ENCODE assay signal across 8 mouse cellular contexts in genomic region chr19:4163543-4163887, GRCm38 (mm10). TPM values are rescaled to one million over a fixed set of nuclear protein-coding genes. Genes with fewer than 3 reads are reported as not detected.
DNase-seq lines count a peak whose midpoint lies in the region; ATAC-seq and TF ChIP-seq lines count a peak whose summit lies in the region.

No protein-coding gene starts in this region.

- TF ChIP-seq POLR2A in liver, adult 2 months (IDR thresholded peaks at IDR 0.05; ENCODE audit: extremely low read depth, insufficient read depth, low read length) = no peak

- H3K79me2 ChIP-seq in liver, adult 2 months (ENCODE audit: control insufficient read depth, insufficient read depth, low read length) = no peaks in the 10 kb centered on the region; the same call in 1 of the 2 replicates

- peak overlapping the region; percentile 36 for H3K9ac ChIP-seq in liver, adult 2 months (ENCODE audit: low read depth, low read length)
- peak overlapping the region; percentile 89 for H3K9ac ChIP-seq in embryonic facial prominence, embryonic 14.5 days (ENCODE audit: low read depth, low read length)
- no peak overlapping the region; the same call in 1 of the 2 replicates for H3K9ac ChIP-seq in intestine, postnatal 0 days (ENCODE audit: low read depth, low read length)
- H3K9ac ChIP-seq in neural tube, embryonic 13.5 days = peak overlapping the region; percentile 93

- H3K9me3 ChIP-seq in embryonic facial prominence, embryonic 14.5 days (ENCODE audit: control insufficient read depth, low read length) = no peaks in the 10 kb centered on the region
- H3K9me3 ChIP-seq in intestine, postnatal 0 days (ENCODE audit: control insufficient read depth) = no peaks in the 10 kb centered on the region
- H3K9me3 ChIP-seq in neural tube, embryonic 13.5 days = no peaks in the 10 kb centered on the region

- WGBS in liver, adult 2 months = 41% methylated on average over 4 of the region's 4 CpGs
- WGBS in embryonic facial prominence, embryonic 14.5 days = 33% methylated on average over 4 of the region's 4 CpGs
- 31% methylated on average over 4 of the region's 4 CpGs for WGBS in intestine, postnatal 0 days
- 42% methylated on average over 4 of the region's 4 CpGs for WGBS in neural tube, embryonic 13.5 days

- ATAC-seq in embryonic facial prominence, embryonic 14.5 days (ENCODE audit: low read depth) = no peak
- no peak for ATAC-seq in intestine, postnatal 0 days
- no peak; the same call in 1 of the 2 replicates for ATAC-seq in neural tube, embryonic 13.5 days (ENCODE audit: low read depth)

- H3K4me1 ChIP-seq in liver, adult 2 months (ENCODE audit: control insufficient read depth, insufficient read depth, low read length) = peaks cover 3% of the 10 kb centered on the region; the same call in 1 of the 2 replicates
- H3K4me1 ChIP-seq in embryonic facial prominence, embryonic 14.5 days (ENCODE audit: control insufficient read depth, insufficient read depth, low read length) = peaks cover 10% of the 10 kb centered on the region; the same call in 1 of the 2 replicates
- H3K4me1 ChIP-seq in intestine, postnatal 0 days (replicated peaks; ENCODE audit: control insufficient read depth, insufficient read depth, low read length) = peaks cover 4% of the 10 kb centered on the region; the same call in 1 of the 2 replicates
- H3K4me1 ChIP-seq in neural tube, embryonic 13.5 days (replicated peaks) = peaks cover 21% of the 10 kb centered on the region

- intact Hi-C loops in left cerebral cortex, postnatal 10 days (cut with DNase I) = no loop called here

- peak overlapping the region; percentile 60 for H3K4me3 ChIP-seq in liver, adult 2 months (ENCODE audit: insufficient read depth, low read depth, low read length)
- H3K4me3 ChIP-seq in embryonic facial prominence, embryonic 14.5 days (ENCODE audit: low read depth, low read length) = peak overlapping the region; percentile 82
- peak overlapping the region; percentile 80 for H3K4me3 ChIP-seq in intestine, postnatal 0 days (ENCODE audit: low read depth, low read length)
- peak overlapping the region; percentile 71 for H3K4me3 ChIP-seq in neural tube, embryonic 13.5 days

- peak overlapping the region; percentile 95 for H3K4me2 ChIP-seq in embryonic facial prominence, embryonic 14.5 days (ENCODE audit: low read depth, low read length)
- peak overlapping the region; percentile 90 for H3K4me2 ChIP-seq in intestine, postnatal 0 days (replicated peaks; ENCODE audit: low read depth)
- peak overlapping the region; percentile 97 for H3K4me2 ChIP-seq in neural tube, embryonic 13.5 days

- H3K36me3 ChIP-seq in liver, adult 2 months (ENCODE audit: control insufficient read depth, insufficient read depth, low read length) = peaks cover 8% of the 10 kb centered on the region; the same call in 1 of the 2 replicates
- peaks cover 31% of the 10 kb centered on the region for H3K36me3 ChIP-seq in embryonic facial prominence, embryonic 14.5 days (ENCODE audit: control insufficient read depth, insufficient read depth, low read length)
- peaks cover 27% of the 10 kb centered on the region for H3K36me3 ChIP-seq in intestine, postnatal 0 days (ENCODE audit: control insufficient read depth, insufficient read depth)
- peaks cover 32% of the 10 kb centered on the region for H3K36me3 ChIP-seq in neural tube, embryonic 13.5 days

- no peak overlapping the region; the same call in 1 of the 2 replicates for H3K27ac ChIP-seq in liver, adult 2 months (replicated peaks; ENCODE audit: insufficient read depth, low read depth, low read length)
- peak overlapping the region; percentile 67 for H3K27ac ChIP-seq in embryonic facial prominence, embryonic 14.5 days (replicated peaks; ENCODE audit: low read depth, low read length)
- H3K27ac ChIP-seq in intestine, postnatal 0 days (ENCODE audit: low read depth, low read length) = no peak overlapping the region
- H3K27ac ChIP-seq in neural tube, embryonic 13.5 days (replicated peaks) = peak overlapping the region; percentile 85

- H3K27me3 ChIP-seq in liver, adult 2 months (ENCODE audit: control insufficient read depth, insufficient read depth, low read length) = no peaks in the 10 kb centered on the region
- H3K27me3 ChIP-seq in embryonic facial prominence, embryonic 14.5 days (replicated peaks; ENCODE audit: control insufficient read depth, insufficient read depth, low read length) = no peaks in the 10 kb centered on the region
- no peaks in the 10 kb centered on the region for H3K27me3 ChIP-seq in intestine, postnatal 0 days (replicated peaks; ENCODE audit: control insufficient read depth, insufficient read depth, low read length)
- no peaks in the 10 kb centered on the region for H3K27me3 ChIP-seq in neural tube, embryonic 13.5 days

- TF ChIP-seq CTCF in liver, adult 2 months (IDR thresholded peaks at IDR 0.05; ENCODE audit: low read depth, low read length) = no peak
- no peak for TF ChIP-seq CTCF in intestine, postnatal 0 days (IDR thresholded peaks at IDR 0.05; ENCODE audit: low read depth)

- DNase-seq in liver, adult 2 months (ENCODE audit: extremely low read depth, low read depth, low spot score) = no peak
- no peak for DNase-seq in liver
- no peak for DNase-seq in embryonic facial prominence, embryonic 14.5 days (ENCODE audit: low spot score)
- no peak for DNase-seq in cerebellum, adult 9-10 months
- no peak for DNase-seq in left cerebral cortex, postnatal 10 days (ENCODE audit: extremely low spot score in 1 of 2, low spot score in 2 of 2)
- DNase-seq in thymus, postnatal 4 days = no peak

RNA-seq across cellular contexts. Expression of gene Rps6kb2, which starts 0.4 kb away (rescaled TPM):
- 7.2 and 7.4 TPM in 2 replicates for total RNA-seq in liver, adult 2 months (2014; rRNA removed)
- 28.3 and 31.6 TPM in 2 replicates for polyA plus RNA-seq in liver, adult 2 months (2012; rRNA removed)
- polyA plus RNA-seq in embryonic facial prominence, embryonic 14.5 days (2014; fragmentation: Nextera tagmentation; extraction: Ambion mirVana) = 34.1 and 43.2 TPM in 2 replicates
- polyA plus RNA-seq in intestine, postnatal 0 days (2015; fragmentation: Nextera tagmentation; extraction: Ambion mirVana) = 33.9 and 35.1 TPM in 2 replicates
- 62.7 and 63.6 TPM in 2 replicates for polyA plus RNA-seq in neural tube, embryonic 13.5 days (2015; fragmentation: Nextera tagmentation; extraction: Ambion mirVana)
- total RNA-seq in left cerebral cortex, postnatal 10 days (2021) = 10 to 100 TPM; 34.1 to 35.0 TPM

RNA-seq across cellular contexts. Expression of gene Ptprcap, which starts 10.1 kb away (rescaled TPM):
- total RNA-seq in liver, adult 2 months (2014; rRNA removed) = 1.7 and 4.1 TPM in 2 replicates
- polyA plus RNA-seq in liver, adult 2 months (2012; rRNA removed) = 6.9 and 8.2 TPM in 2 replicates
- 5.1 and 6.7 TPM in 2 replicates for polyA plus RNA-seq in embryonic facial prominence, embryonic 14.5 days (2014; fragmentation: Nextera tagmentation; extraction: Ambion mirVana)
- 2.7 and 3.4 TPM in 2 replicates for polyA plus RNA-seq in intestine, postnatal 0 days (2015; fragmentation: Nextera tagmentation; extraction: Ambion mirVana)
- polyA plus RNA-seq in neural tube, embryonic 13.5 days (2015; fragmentation: Nextera tagmentation; extraction: Ambion mirVana) = 0.54 and 1.2 TPM in 2 replicates
- 1 to 10 TPM in 1 of 2 experiments, under 1 TPM in 1; 0.65 to 2.0 TPM for total RNA-seq in left cerebral cortex, postnatal 10 days (2021)

RNA-seq across cellular contexts. Expression of gene Carns1, which starts 11.8 kb away (rescaled TPM):
- 0.40 and 0.65 TPM in 2 replicates for total RNA-seq in liver, adult 2 months (2014; rRNA removed)
- polyA plus RNA-seq in liver, adult 2 months (2012; rRNA removed) = 1.8 and 1.9 TPM in 2 replicates
- polyA plus RNA-seq in embryonic facial prominence, embryonic 14.5 days (2014; fragmentation: Nextera tagmentation; extraction: Ambion mirVana) = 4.3 and 5.3 TPM in 2 replicates
- polyA plus RNA-seq in intestine, postnatal 0 days (2015; fragmentation: Nextera tagmentation; extraction: Ambion mirVana) = 0.90 TPM in 2 replicates
- polyA plus RNA-seq in neural tube, embryonic 13.5 days (2015; fragmentation: Nextera tagmentation; extraction: Ambion mirVana) = 5.1 and 6.6 TPM in 2 replicates
- total RNA-seq in left cerebral cortex, postnatal 10 days (2021) = 1 to 10 TPM; 3.1 to 3.5 TPM

RNA-seq across cellular contexts. Expression of gene Coro1b, which starts 15.1 kb away (rescaled TPM):
- total RNA-seq in liver, adult 2 months (2014; rRNA removed) = 66.1 and 72.6 TPM in 2 replicates
- 109 and 114 TPM in 2 replicates for polyA plus RNA-seq in liver, adult 2 months (2012; rRNA removed)
- 139 and 162 TPM in 2 replicates for polyA plus RNA-seq in embryonic facial prominence, embryonic 14.5 days (2014; fragmentation: Nextera tagmentation; extraction: Ambion mirVana)
- 237 and 239 TPM in 2 replicates for polyA plus RNA-seq in intestine, postnatal 0 days (2015; fragmentation: Nextera tagmentation; extraction: Ambion mirVana)
- polyA plus RNA-seq in neural tube, embryonic 13.5 days (2015; fragmentation: Nextera tagmentation; extraction: Ambion mirVana) = 119 and 120 TPM in 2 replicates
- total RNA-seq in left cerebral cortex, postnatal 10 days (2021) = 10 to 100 TPM; 80.4 to 92.7 TPM

RNA-seq across cellular contexts. Expression of gene Cabp4, which starts 19.7 kb away (rescaled TPM):
- total RNA-seq in liver, adult 2 months (2014; rRNA removed) = 0.37 TPM in 1 of 2 replicates, not detected in the other
- polyA plus RNA-seq in liver, adult 2 months (2012; rRNA removed) = not detected in 2 replicates
- polyA plus RNA-seq in embryonic facial prominence, embryonic 14.5 days (2014; fragmentation: Nextera tagmentation; extraction: Ambion mirVana) = 0.12 TPM in 1 of 2 replicates, not detected in the other
- polyA plus RNA-seq in intestine, postnatal 0 days (2015; fragmentation: Nextera tagmentation; extraction: Ambion mirVana) = 0.33 TPM in 2 replicates
- polyA plus RNA-seq in neural tube, embryonic 13.5 days (2015; fragmentation: Nextera tagmentation; extraction: Ambion mirVana) = 0.14 TPM in 2 replicates
- total RNA-seq in left cerebral cortex, postnatal 10 days (2021) = under 1 TPM in 1 of 2 experiments, not detected in 1; 0.24 TPM

Comparison
In these comparisons a context has a peak if more than half of its experiments do, and no peak if none do; other contexts are left out.
1. H3K27ac ChIP-seq: peak in embryonic facial prominence, embryonic 14.5 days (single experiment) and neural tube, embryonic 13.5 days (single experiment); none in liver, adult 2 months (single experiment) and intestine, postnatal 0 days (single experiment).
2. Peak in every context shown above with its lines, with median percentiles within 50 percentile points of each other: H3K4me3 ChIP-seq and H3K4me2 ChIP-seq.